Mouse (Mus musculus): ENCODE data around the gene Gab2. TPM values are rescaled to one million over a fixed set of nuclear protein-coding genes. Genes with fewer than 3 reads are reported as not detected.
A peak's percentile ranks its signal among the peaks of the same experiment; 100 is the strongest.

The Gab2 gene
- polyA plus RNA-seq, 1 experiment from 2014 or later: 4.4 TPM

GRCm38 (mm10) chr7:97317706-97318105, 236.3 kb downstream of the Gab2 start:
- H3K9me3 ChIP-seq: no peaks in the 10 kb centered on the region
- no peak overlapping the region for H3K27ac ChIP-seq
- H3K4me2 ChIP-seq: no peak overlapping the region
- H3K4me3 ChIP-seq (replicated peaks): no peak overlapping the region
- no peak overlapping the region for H3K9ac ChIP-seq (replicated peaks)
- peaks cover 35% of the 10 kb centered on the region for H3K36me3 ChIP-seq
- H3K27me3 ChIP-seq: no peaks in the 10 kb centered on the region
- WGBS: 82% methylated on average over 3 of the region's 3 CpGs
- no peaks in the 10 kb centered on the region for H3K4me1 ChIP-seq (replicated peaks)
- no peak for ATAC-seq (ENCODE audit: insufficient number of reproducible peaks, insufficient read depth, low FRiP score, low TSS enrichment, low read depth)

GRCm38 (mm10) chr7:97324342-97324741, 243.0 kb downstream of the Gab2 start:
- WGBS: 90% methylated on average over 8 of the region's 8 CpGs
- Histone ChIP-seq H3K27ac (no peak overlapping the region), H3K27me3 (peaks cover 44% of the 10 kb centered on the region), H3K4me3 (replicated peaks) (no peak overlapping the region), H3K4me2 (no peak overlapping the region), H3K4me1 (replicated peaks) (peaks cover 8% of the 10 kb centered on the region), H3K9ac (replicated peaks) (no peak overlapping the region), H3K36me3 (peaks cover 10% of the 10 kb centered on the region), H3K9me3 (no peaks in the 10 kb centered on the region)
- no peak for ATAC-seq (ENCODE audit: insufficient number of reproducible peaks, insufficient read depth, low FRiP score, low TSS enrichment, low read depth)

GRCm38 (mm10) chr7:97325156-97325985, 244.0 kb downstream of the Gab2 start:
- WGBS: 14% methylated on average over 78 of the region's 96 CpGs

GRCm38 (mm10) chr7:97327376-97327775, 246.0 kb downstream of the Gab2 start:
- no peaks in the 10 kb centered on the region for H3K36me3 ChIP-seq
- 91% methylated on average over 4 of the region's 4 CpGs for WGBS
- H3K9me3 ChIP-seq: no peaks in the 10 kb centered on the region
- no peak overlapping the region for H3K27ac ChIP-seq
- no peak overlapping the region for H3K4me2 ChIP-seq
- H3K4me1 ChIP-seq (replicated peaks): peaks cover 18% of the 10 kb centered on the region
- peaks cover 44% of the 10 kb centered on the region for H3K27me3 ChIP-seq
- no peak overlapping the region for H3K9ac ChIP-seq (replicated peaks)
- no peak for ATAC-seq (ENCODE audit: insufficient number of reproducible peaks, insufficient read depth, low FRiP score, low TSS enrichment, low read depth)
- no peak overlapping the region for H3K4me3 ChIP-seq (replicated peaks)

More at GRCm38 (mm10) chr7:97325156-97325985, 244.0 kb downstream of the Gab2 start:
- H3K36me3 ChIP-seq: peaks cover 3% of the 10 kb centered on the region; the same call in 1 of the 2 replicates
- H3K9ac ChIP-seq (replicated peaks): peak overlapping the region; percentile 40
- H3K4me2 ChIP-seq: peak overlapping the region; percentile 69
- peak overlapping the region; percentile 43 for H3K4me3 ChIP-seq (replicated peaks)
- H3K4me1 ChIP-seq (replicated peaks): peaks cover 8% of the 10 kb centered on the region
- H3K27ac ChIP-seq: no peak overlapping the region
- ATAC-seq (ENCODE audit: insufficient number of reproducible peaks, insufficient read depth, low FRiP score, low TSS enrichment, low read depth): peak; percentile 35; the same call in 1 of the 2 replicates
- peaks cover 44% of the 10 kb centered on the region for H3K27me3 ChIP-seq
- H3K9me3 ChIP-seq: no peaks in the 10 kb centered on the region

- Histone ChIP-seq H3K27me3 (peaks cover 40% of the 10 kb centered on the region), H3K27ac (no peak overlapping the region), H3K4me3 (replicated peaks) (no peak overlapping the region), H3K9ac (replicated peaks) (no peak overlapping the region), H3K36me3 (no peaks in the 10 kb centered on the region), H3K9me3 (no peaks in the 10 kb centered on the region), H3K4me1 (replicated peaks) (peaks cover 23% of the 10 kb centered on the region), H3K4me2 (no peak overlapping the region)
- ATAC-seq (ENCODE audit: insufficient number of reproducible peaks, insufficient read depth, low FRiP score, low TSS enrichment, low read depth): no peak
- WGBS: 63% methylated on average over 13 of the region's 13 CpGs
Observed at GRCm38 (mm10) chr7:97328891-97329588, 247.7 kb downstream of the Gab2 start.

GRCm38 (mm10) chr7:97329676-97330075, 248.3 kb downstream of the Gab2 start:
- no peaks in the 10 kb centered on the region for H3K36me3 ChIP-seq
- 85% methylated on average over 3 of the region's 3 CpGs for WGBS
- peaks cover 23% of the 10 kb centered on the region for H3K4me1 ChIP-seq (replicated peaks)
- H3K9me3 ChIP-seq: no peaks in the 10 kb centered on the region
- peaks cover 33% of the 10 kb centered on the region for H3K27me3 ChIP-seq
- H3K4me3 ChIP-seq (replicated peaks): no peak overlapping the region
- no peak overlapping the region for H3K9ac ChIP-seq (replicated peaks)
- no peak overlapping the region for H3K27ac ChIP-seq
- ATAC-seq (ENCODE audit: insufficient number of reproducible peaks, insufficient read depth, low FRiP score, low TSS enrichment, low read depth): no peak
- H3K4me2 ChIP-seq: no peak overlapping the region

- peak overlapping the region; percentile 71 for H3K9ac ChIP-seq (replicated peaks)
- WGBS: 64% methylated on average over 11 of the region's 11 CpGs
- peak overlapping the region; percentile 79 for H3K4me3 ChIP-seq (replicated peaks)
- ATAC-seq (ENCODE audit: insufficient number of reproducible peaks, insufficient read depth, low FRiP score, low TSS enrichment, low read depth): no peak
- peaks cover 19% of the 10 kb centered on the region for H3K27me3 ChIP-seq
- peak overlapping the region; percentile 71 for H3K4me2 ChIP-seq
- no peak overlapping the region for H3K27ac ChIP-seq
- no peaks in the 10 kb centered on the region for H3K9me3 ChIP-seq
- peaks cover 16% of the 10 kb centered on the region for H3K4me1 ChIP-seq (replicated peaks)
- no peaks in the 10 kb centered on the region for H3K36me3 ChIP-seq
Observed at GRCm38 (mm10) chr7:97330931-97331645, 249.7 kb downstream of the Gab2 start.

- WGBS: 1% methylated on average over 68 of the region's 68 CpGs
- Histone ChIP-seq H3K9me3 (no peaks in the 10 kb centered on the region), H3K36me3 (no peaks in the 10 kb centered on the region), H3K4me3 (replicated peaks) (peak within 1 kb of the TSS; percentile 79), H3K9ac (replicated peaks) (peak within 1 kb of the TSS; percentile 75), H3K4me1 (replicated peaks) (peaks cover 16% of the 10 kb centered on the region), H3K4me2 (peak within 1 kb of the TSS; percentile 71), H3K27ac (no peak within 1 kb of the TSS; the same call in 1 of the 2 replicates), H3K27me3 (peaks cover 10% of the 10 kb centered on the region)
- ATAC-seq (ENCODE audit: insufficient number of reproducible peaks, insufficient read depth, low FRiP score, low TSS enrichment, low read depth): peak; percentile 99
Observed at GRCm38 (mm10) chr7:97331726-97332666, 250.6 kb downstream of the Gab2 start, which contains the start of the genes Usp35 and Kctd21. Gene Usp35, minus strand, starts transcription at chr7:97332020. Gene Kctd21, plus strand, starts transcription at chr7:97332327.

- ATAC-seq (ENCODE audit: insufficient number of reproducible peaks, insufficient read depth, low FRiP score, low TSS enrichment, low read depth): no peak
- H3K27ac ChIP-seq: no peak overlapping the region
- H3K4me1 ChIP-seq (replicated peaks): peaks cover 16% of the 10 kb centered on the region
- peak overlapping the region; percentile 71 for H3K4me2 ChIP-seq
- WGBS: 6% methylated on average over 9 of the region's 9 CpGs
- H3K36me3 ChIP-seq: no peaks in the 10 kb centered on the region
- H3K27me3 ChIP-seq: peaks cover 3% of the 10 kb centered on the region; the same call in 1 of the 2 replicates
- H3K9me3 ChIP-seq: no peaks in the 10 kb centered on the region
- peak overlapping the region; percentile 79 for H3K4me3 ChIP-seq (replicated peaks)
- peak overlapping the region; percentile 75 for H3K9ac ChIP-seq (replicated peaks)
Observed at GRCm38 (mm10) chr7:97332667-97333041, 251.3 kb downstream of the Gab2 start.
